Mouse (Mus musculus) thymus, postnatal 10 days (tissue): ENCODE results near the gene Mast1.
A peak's percentile ranks its signal among the peaks of the same experiment; 100 is the strongest.

Source experiments
- DNase-seq, 2 experiments: peaks; one replicate each; pipeline ENCODE4 v3.0.0; 2021; ENCODE audit warnings: low spot score in 2 of 2

The Mast1 gene

GRCm38 (mm10) chr8:84944478-84945160, 7.5 kb upstream of the Mast1 start:
- peak; percentile 36 to 39 for DNase-seq

GRCm38 (mm10) chr8:84943699-84944098, 6.5 kb upstream of the Mast1 start:
- DNase-seq, result no peak

GRCm38 (mm10) chr8:84937620-84938485, 694 bp upstream of the Mast1 start:
- no peak for DNase-seq

- no peak for DNase-seq
These were observed 858 bp downstream of the Mast1 start for GRCm38 (mm10) chr8:84936041-84936961.

- no peak for DNase-seq
These were observed 1.7 kb downstream of the Mast1 start for GRCm38 (mm10) chr8:84935489-84935888.

- DNase-seq, result no peak
These were observed 2.3 kb downstream of the Mast1 start for GRCm38 (mm10) chr8:84934860-84935259.

- DNase-seq, result no peak
These were observed 3.2 kb downstream of the Mast1 start for GRCm38 (mm10) chr8:84933767-84934559.

GRCm38 (mm10) chr8:84930582-84930981, 6.6 kb downstream of the Mast1 start:
- no peak for DNase-seq

- DNase-seq, result peak; percentile 33 to 59
These were observed 8.5 kb downstream of the Mast1 start for GRCm38 (mm10) chr8:84928456-84929306.

GRCm38 (mm10) chr8:84927513-84927912, 9.6 kb downstream of the Mast1 start:
- DNase-seq, result no peak

GRCm38 (mm10) chr8:84925557-84925956, 11.6 kb downstream of the Mast1 start:
- no peak for DNase-seq

GRCm38 (mm10) chr8:84921596-84921995, 15.6 kb downstream of the Mast1 start:
- DNase-seq, result no peak

GRCm38 (mm10) chr8:84918646-84919045, 18.5 kb downstream of the Mast1 start:
- DNase-seq, result no peak

GRCm38 (mm10) chr8:84917781-84918180, 19.4 kb downstream of the Mast1 start:
- DNase-seq, result no peak

- no peak for DNase-seq
These were observed 21.9 kb downstream of the Mast1 start for GRCm38 (mm10) chr8:84915269-84915668.

GRCm38 (mm10) chr8:84913960-84914359, 23.2 kb downstream of the Mast1 start:
- DNase-seq, result peak in 1 of 2 experiments; percentile 37

GRCm38 (mm10) chr8:84913502-84913900, 23.7 kb downstream of the Mast1 start:
- DNase-seq, result no peak

GRCm38 (mm10) chr8:84912895-84913501, 24.2 kb downstream of the Mast1 start:
- peak; percentile 69 to 70 for DNase-seq

GRCm38 (mm10) chr8:84912391-84912790, 24.8 kb downstream of the Mast1 start:
- DNase-seq, result no peak

- DNase-seq, result no peak
These were observed 25.3 kb downstream of the Mast1 start for GRCm38 (mm10) chr8:84911854-84912253.
